Mouse (Mus musculus) R1 (cell line): ENCODE data around the gene Nr5a1.

Experiments used
- DNase-seq: peaks from one replicate; pipeline ENCODE4 v3.0.0-alpha.2; 2018; ENCODE audit warnings: low read depth, low spot score

Gene Nr5a1

GRCm38 (mm10) chr2:38650340-38650739 lies 64.0 kb downstream of the Nr5a1 start:
- no peak for DNase-seq

GRCm38 (mm10) chr2:38647661-38648060 lies 66.7 kb downstream of the Nr5a1 start:
- no peak for DNase-seq

GRCm38 (mm10) chr2:38647201-38647606 lies 67.1 kb downstream of the Nr5a1 start:
- DNase-seq: peak; percentile 55

GRCm38 (mm10) chr2:38645936-38646335 lies 68.4 kb downstream of the Nr5a1 start:
- DNase-seq: peak; percentile 79

- DNase-seq: peak; percentile 97
Measured at GRCm38 (mm10) chr2:38643625-38644427, 70.5 kb downstream of the Nr5a1 start, which contains the start of gene Psmb7. Gene Psmb7 (minus strand): TSS chr2:38644087.
